Mouse (Mus musculus): ENCODE results near the gene Efnb2.

Efnb2 gene

GRCm38 (mm10) chr8:8574521-8575499, 86.2 kb downstream of the Efnb2 start:
- in situ Hi-C loops (cut with MseI, MboI): no loop called here

GRCm38 (mm10) chr8:8572272-8572671, 88.8 kb downstream of the Efnb2 start:
- in situ Hi-C loops (cut with MseI, MboI): no loop called here

- in situ Hi-C loops (cut with MseI, MboI): no loop called here
Measured at GRCm38 (mm10) chr8:8571625-8572215, 89.3 kb downstream of the Efnb2 start.

- in situ Hi-C loops (cut with MseI, MboI): no loop called here
Measured at GRCm38 (mm10) chr8:8569280-8569679, 91.8 kb downstream of the Efnb2 start.

- in situ Hi-C loops (cut with MseI, MboI): no loop called here
Measured at GRCm38 (mm10) chr8:8568215-8568773, 92.7 kb downstream of the Efnb2 start.

All from mouse trophoblast stem cell (cell line).